Mouse (Mus musculus): ENCODE data around the gene Chrm3. TPM values are rescaled to one million over a fixed set of nuclear protein-coding genes. Genes with fewer than 3 reads are reported as not detected.
A peak's percentile ranks its signal among the peaks of the same experiment; 100 is the strongest.

The Chrm3 gene
- polyA plus RNA-seq, 1 experiment = 0.61 TPM

GRCm38 (mm10) chr13:9890460-9890859, 470.2 kb downstream of the Chrm3 start:
- no peak for TF ChIP-seq CTCF (IDR thresholded peaks at IDR 0.05; ENCODE audit: borderline replicate concordance, insufficient read depth, low read length)
- TF ChIP-seq POLR2A (IDR thresholded peaks at IDR 0.05; ENCODE audit: low read depth, low read length) = no peak
- H3K4me1 ChIP-seq (ENCODE audit: control insufficient read depth, insufficient read depth, low read length) = no peaks in the 10 kb centered on the region
- H3K4me3 ChIP-seq (ENCODE audit: insufficient read depth, low read length) = no peak overlapping the region
- H3K27ac ChIP-seq (ENCODE audit: insufficient read depth, low read length) = no peak overlapping the region

GRCm38 (mm10) chr13:9889954-9890353, 470.7 kb downstream of the Chrm3 start:
- Histone ChIP-seq H3K4me1 (ENCODE audit: control insufficient read depth, insufficient read depth, low read length) (no peaks in the 10 kb centered on the region), H3K4me3 (ENCODE audit: insufficient read depth, low read length) (no peak overlapping the region), H3K27ac (ENCODE audit: insufficient read depth, low read length) (no peak overlapping the region)
- TF ChIP-seq POLR2A (IDR thresholded peaks at IDR 0.05; ENCODE audit: low read depth, low read length) (no peak), CTCF (IDR thresholded peaks at IDR 0.05; ENCODE audit: borderline replicate concordance, insufficient read depth, low read length) (no peak)

- H3K4me1 ChIP-seq (ENCODE audit: control insufficient read depth, insufficient read depth, low read length) = no peaks in the 10 kb centered on the region
- TF ChIP-seq POLR2A (IDR thresholded peaks at IDR 0.05; ENCODE audit: low read depth, low read length) (no peak), CTCF (IDR thresholded peaks at IDR 0.05; ENCODE audit: borderline replicate concordance, insufficient read depth, low read length) (no peak)
- H3K27ac ChIP-seq (ENCODE audit: insufficient read depth, low read length) = no peak overlapping the region
- H3K4me3 ChIP-seq (ENCODE audit: insufficient read depth, low read length) = no peak overlapping the region
Measured at GRCm38 (mm10) chr13:9888284-9888683, 472.4 kb downstream of the Chrm3 start.

GRCm38 (mm10) chr13:9887261-9887660, 473.4 kb downstream of the Chrm3 start:
- Histone ChIP-seq H3K4me3 (ENCODE audit: insufficient read depth, low read length) (no peak overlapping the region), H3K4me1 (ENCODE audit: control insufficient read depth, insufficient read depth, low read length) (no peaks in the 10 kb centered on the region), H3K27ac (ENCODE audit: insufficient read depth, low read length) (no peak overlapping the region)
- no peak for TF ChIP-seq CTCF (IDR thresholded peaks at IDR 0.05; ENCODE audit: borderline replicate concordance, insufficient read depth, low read length)
- TF ChIP-seq POLR2A (IDR thresholded peaks at IDR 0.05; ENCODE audit: low read depth, low read length) = no peak

- H3K4me3 ChIP-seq (ENCODE audit: insufficient read depth, low read length) = no peak overlapping the region
- H3K27ac ChIP-seq (ENCODE audit: insufficient read depth, low read length) = no peak overlapping the region
- no peak for TF ChIP-seq CTCF (IDR thresholded peaks at IDR 0.05; ENCODE audit: borderline replicate concordance, insufficient read depth, low read length)
- TF ChIP-seq POLR2A (IDR thresholded peaks at IDR 0.05; ENCODE audit: low read depth, low read length) = no peak
- H3K4me1 ChIP-seq (ENCODE audit: control insufficient read depth, insufficient read depth, low read length) = no peaks in the 10 kb centered on the region
Measured at GRCm38 (mm10) chr13:9886465-9887135, 474.0 kb downstream of the Chrm3 start.

GRCm38 (mm10) chr13:9882362-9883282, 478.0 kb downstream of the Chrm3 start:
- no peaks in the 10 kb centered on the region for H3K4me1 ChIP-seq (ENCODE audit: control insufficient read depth, insufficient read depth, low read length)
- H3K27ac ChIP-seq (ENCODE audit: insufficient read depth, low read length) = no peak overlapping the region
- TF ChIP-seq CTCF (IDR thresholded peaks at IDR 0.05; ENCODE audit: borderline replicate concordance, insufficient read depth, low read length) (0 out of 2 replicates have a peak, but pooled peaks have one; percentile 45), POLR2A (IDR thresholded peaks at IDR 0.05; ENCODE audit: low read depth, low read length) (no peak)
- no peak overlapping the region for H3K4me3 ChIP-seq (ENCODE audit: insufficient read depth, low read length)

- TF ChIP-seq CTCF (IDR thresholded peaks at IDR 0.05; ENCODE audit: borderline replicate concordance, insufficient read depth, low read length) (no peak), POLR2A (IDR thresholded peaks at IDR 0.05; ENCODE audit: low read depth, low read length) (no peak)
- Histone ChIP-seq H3K4me1 (ENCODE audit: control insufficient read depth, insufficient read depth, low read length) (no peaks in the 10 kb centered on the region), H3K27ac (ENCODE audit: insufficient read depth, low read length) (no peak overlapping the region), H3K4me3 (ENCODE audit: insufficient read depth, low read length) (no peak overlapping the region)
Measured at GRCm38 (mm10) chr13:9881930-9882329, 478.7 kb downstream of the Chrm3 start.

GRCm38 (mm10) chr13:9880401-9880800, 480.2 kb downstream of the Chrm3 start:
- no peak overlapping the region for H3K27ac ChIP-seq (ENCODE audit: insufficient read depth, low read length)
- TF ChIP-seq POLR2A (IDR thresholded peaks at IDR 0.05; ENCODE audit: low read depth, low read length) = no peak
- TF ChIP-seq CTCF (IDR thresholded peaks at IDR 0.05; ENCODE audit: borderline replicate concordance, insufficient read depth, low read length) = no peak
- no peaks in the 10 kb centered on the region for H3K4me1 ChIP-seq (ENCODE audit: control insufficient read depth, insufficient read depth, low read length)
- H3K4me3 ChIP-seq (ENCODE audit: insufficient read depth, low read length) = no peak overlapping the region

- H3K27ac ChIP-seq (ENCODE audit: insufficient read depth, low read length) = no peak overlapping the region
- H3K4me3 ChIP-seq (ENCODE audit: insufficient read depth, low read length) = no peak overlapping the region
- TF ChIP-seq CTCF (IDR thresholded peaks at IDR 0.05; ENCODE audit: borderline replicate concordance, insufficient read depth, low read length) (no peak), POLR2A (IDR thresholded peaks at IDR 0.05; ENCODE audit: low read depth, low read length) (no peak)
- H3K4me1 ChIP-seq (ENCODE audit: control insufficient read depth, insufficient read depth, low read length) = no peaks in the 10 kb centered on the region
Measured at GRCm38 (mm10) chr13:9878596-9879010, 482.0 kb downstream of the Chrm3 start.

GRCm38 (mm10) chr13:9873377-9873776, 487.3 kb downstream of the Chrm3 start:
- Histone ChIP-seq H3K4me1 (ENCODE audit: control insufficient read depth, insufficient read depth, low read length) (no peaks in the 10 kb centered on the region), H3K27ac (ENCODE audit: insufficient read depth, low read length) (no peak overlapping the region), H3K4me3 (ENCODE audit: insufficient read depth, low read length) (no peak overlapping the region)
- TF ChIP-seq POLR2A (IDR thresholded peaks at IDR 0.05; ENCODE audit: low read depth, low read length) = no peak
- TF ChIP-seq CTCF (IDR thresholded peaks at IDR 0.05; ENCODE audit: borderline replicate concordance, insufficient read depth, low read length) = no peak

Data from embryonic fibroblast, embryonic 13.5 days (primary cell).